Mouse (Mus musculus) midbrain, embryonic 11.5 days (tissue): ENCODE measurements around the gene Rpl39l. TPM values are rescaled to one million over a fixed set of nuclear protein-coding genes. Genes with fewer than 3 reads are reported as not detected.
A peak's percentile ranks its signal among the peaks of the same experiment; 100 is the strongest.
"Not testable (repeated sequence)": the region's sequence is repeated elsewhere in the genome, so short reads cannot be mapped to it uniquely, and the experiment has no call there.

Experiments
- ATAC-seq: fragments of 200-750 bp; cut with Nextera tagmentation; 2 replicates; pipeline ENCODE4 v1.8.0; 2017; ENCODE audit warnings: moderate TSS enrichment, moderate library complexity; ENCODE audit not compliant: low FRiP score
- DNase-seq: peaks from one replicate; pipeline ENCODE4 v3.0.0; 2015; ENCODE audit warnings: low spot score; ENCODE audit errors: missing footprints
- H3K27ac ChIP-seq: fragments of 300-500 bp; sonication (generic); 2 replicates; pipeline ENCODE4 v1.5.1; 2014; ENCODE audit warnings: low read depth, low read length
- H3K27me3 ChIP-seq: fragments of 300-500 bp; sonication (generic); 2 replicates; pipeline ENCODE4 v1.6.1; 2014; ENCODE audit warnings: mild to moderate bottlenecking, low read length, moderate library complexity, mixed read lengths; ENCODE audit not compliant: control insufficient read depth, insufficient read depth
- H3K36me3 ChIP-seq: fragments of 300-500 bp; sonication (generic); 2 replicates; pipeline ENCODE4 v1.6.1; 2014; ENCODE audit warnings: mild to moderate bottlenecking, low read length, moderate library complexity, mixed read lengths; ENCODE audit not compliant: control insufficient read depth, insufficient read depth
- H3K4me1 ChIP-seq: fragments of 300-500 bp; sonication (generic); 2 replicates; pipeline ENCODE4 v1.6.1; 2014; ENCODE audit warnings: low read length; ENCODE audit not compliant: control insufficient read depth, insufficient read depth
- H3K4me2 ChIP-seq: fragments of 300-500 bp; sonication (generic); 2 replicates; pipeline ENCODE4 v1.6.1; 2014; ENCODE audit warnings: mild to moderate bottlenecking, moderate library complexity
- H3K4me3 ChIP-seq: fragments of 300-500 bp; sonication (generic); 2 replicates; pipeline ENCODE4 v1.5.1; 2014; ENCODE audit warnings: low read depth, low read length
- H3K9ac ChIP-seq: fragments of 300-500 bp; sonication (generic); 2 replicates; pipeline ENCODE4 v1.6.1; 2014; ENCODE audit warnings: low read length
- H3K9me3 ChIP-seq: fragments of 300-500 bp; sonication (generic); 2 replicates; pipeline ENCODE4 v1.6.1; 2016; ENCODE audit warnings: low read length; ENCODE audit not compliant: control insufficient read depth
- WGBS: fragments of 180-500 bp; shearing (Covaris S2); extraction: QIAGEN DNeasy Blood & Tissue Kit; methylation state at CpG from one replicate; pipeline ENCODE4 v1.1.7; 2014; 5-methylcytosine and 5-hydroxymethylcytosine counted together
- polyA plus RNA-seq: library from polyadenylated mRNA; unstranded; fragments of >200 nt; fragmentation: Nextera tagmentation; extraction: Ambion mirVana; gene quantifications from 2 replicates; pipeline ENCODE4 v1.2.1, GENCODE M21; 2014

The Rpl39l gene
- polyA plus RNA-seq, 1 experiment from 2014 or later, result not detected

DNA sequence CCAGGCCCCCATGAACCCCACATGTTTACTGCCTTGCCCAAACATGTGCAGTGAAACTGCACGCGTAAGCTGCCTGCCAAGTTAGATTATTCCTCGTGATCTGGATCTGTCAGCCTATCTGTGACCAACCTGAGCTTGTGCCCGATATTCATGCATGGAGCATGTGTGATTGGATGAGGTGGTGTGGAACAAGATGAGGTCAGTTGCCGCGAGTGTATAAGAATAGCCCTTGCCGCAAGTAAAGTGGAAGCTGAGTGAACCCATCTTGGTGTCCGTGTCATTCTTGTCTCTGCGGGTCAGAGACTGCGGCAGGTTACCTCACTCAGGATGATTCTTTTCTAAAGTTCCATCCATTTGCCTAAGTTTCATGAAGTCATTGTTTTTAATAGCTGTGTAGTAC is 17.4 kb downstream of the Rpl39l start:
- 96% methylated on average over 10 of the region's 10 CpGs for WGBS
- H3K4me3 ChIP-seq, H3K4me2 ChIP-seq, ATAC-seq, H3K27ac ChIP-seq, H3K36me3 ChIP-seq, H3K9me3 ChIP-seq, H3K27me3 ChIP-seq, H3K9ac ChIP-seq, DNase-seq, H3K4me1 ChIP-seq: not testable (repeated sequence)

DNA sequence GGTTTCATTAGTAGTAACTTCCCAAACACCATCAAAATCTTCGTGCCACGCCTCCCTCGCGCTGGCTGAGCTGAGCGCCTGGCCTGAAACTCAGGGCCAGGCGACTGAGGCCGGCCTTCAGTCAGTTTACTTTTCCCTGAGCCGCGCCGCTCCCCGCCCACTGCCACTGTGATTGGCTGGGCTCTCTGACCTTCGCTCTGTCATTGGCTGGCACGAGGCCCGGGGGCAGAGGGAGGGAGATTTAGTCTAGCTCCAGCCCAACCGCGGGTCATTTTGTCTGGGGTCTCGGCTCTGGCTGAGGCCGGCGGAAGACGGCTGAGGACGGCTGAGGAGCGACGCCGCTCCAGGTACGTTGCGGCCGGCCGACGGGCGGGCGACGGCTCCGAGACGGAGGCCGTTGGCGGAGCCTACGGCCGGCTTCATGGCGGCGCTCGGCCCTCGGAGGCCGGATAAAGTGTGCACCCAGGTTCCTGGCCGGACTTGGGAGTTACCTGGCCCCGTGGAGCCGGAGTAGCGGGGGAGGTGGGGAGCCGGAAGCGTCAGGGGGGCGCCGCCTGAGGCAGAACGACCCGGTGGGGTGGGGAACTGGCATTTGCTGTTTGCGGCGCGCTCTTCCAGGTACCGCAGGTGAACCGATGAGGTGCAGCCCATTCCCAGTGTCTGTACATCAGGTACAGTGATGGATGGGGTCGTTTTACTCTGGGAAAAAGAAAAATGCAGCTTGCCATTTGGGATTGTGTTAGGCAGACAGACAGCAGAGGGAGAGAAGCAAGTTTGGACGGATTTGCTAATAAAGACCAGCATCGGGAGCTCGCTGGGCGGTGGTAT is 22.9 kb downstream of the Rpl39l start, which contains the start of gene Atf7ip2:
TSS of gene Atf7ip2 (plus strand) at position 34 of the 828 bp plus-strand sequence.
- ATAC-seq (peak; percentile 100), DNase-seq (peak; percentile 97)
- Histone ChIP-seq H3K9ac (peak within 1 kb of the TSS; percentile 57), H3K27ac (no peak within 1 kb of the TSS), H3K9me3 (no peaks in the 10 kb centered on the region), H3K27me3 (no peaks in the 10 kb centered on the region), H3K36me3 (no peaks in the 10 kb centered on the region), H3K4me1 (no peaks in the 10 kb centered on the region), H3K4me2 (peak within 1 kb of the TSS; percentile 87), H3K4me3 (peak within 1 kb of the TSS; percentile 43)
- WGBS, result under 1% methylated on average over 63 of the region's 63 CpGs

DNA sequence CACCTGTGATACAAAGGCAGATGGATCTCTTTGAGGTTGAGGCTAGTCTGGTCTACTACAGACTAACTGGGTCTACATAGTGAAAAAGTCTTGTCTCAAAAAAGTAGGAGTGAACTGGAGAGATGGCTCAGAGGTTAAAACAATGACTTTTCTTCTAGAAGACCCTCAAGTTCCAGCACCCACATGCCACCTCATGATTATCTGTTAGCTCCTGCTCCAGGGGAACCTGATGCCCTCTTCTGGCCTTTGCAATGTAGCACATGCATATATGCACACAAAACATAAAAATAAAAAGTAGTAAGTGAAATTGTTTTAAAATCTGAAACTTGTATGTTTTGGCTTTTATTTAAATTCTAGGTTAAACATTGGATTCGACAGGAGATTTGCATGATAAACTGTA is 38.8 kb downstream of the Rpl39l start:
- no peak overlapping the region for H3K27ac ChIP-seq
- H3K4me3 ChIP-seq, result no peak overlapping the region
- ATAC-seq (no peak), DNase-seq (no peak)
- H3K9ac ChIP-seq, result no peak overlapping the region
- H3K4me1 ChIP-seq, result no peaks in the 10 kb centered on the region
- H3K36me3 ChIP-seq, result no peaks in the 10 kb centered on the region
- no peaks in the 10 kb centered on the region for H3K9me3 ChIP-seq
- no peak overlapping the region for H3K4me2 ChIP-seq
- H3K27me3 ChIP-seq, result no peaks in the 10 kb centered on the region
- WGBS, result 80% methylated on average over 1 of the region's 1 CpGs

DNA sequence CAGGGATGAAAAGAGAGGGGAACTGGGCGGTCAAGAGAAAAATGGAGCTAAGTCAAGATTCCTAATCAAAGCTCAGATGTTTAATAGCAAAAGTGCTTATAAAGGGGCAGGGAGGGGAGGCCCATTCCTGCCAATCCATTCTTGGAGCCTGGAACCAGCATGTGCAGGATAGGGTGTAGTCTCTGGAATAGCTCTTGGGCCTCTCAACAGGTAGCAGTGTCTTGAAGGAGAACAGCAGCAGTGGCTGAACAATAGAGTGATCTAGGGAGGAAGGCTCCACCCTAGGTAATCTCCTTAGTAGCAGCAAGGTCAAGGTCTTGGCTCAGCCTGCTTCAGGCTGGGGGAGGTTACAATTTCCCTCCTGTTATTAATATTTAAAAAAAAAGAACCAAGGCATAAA is 46.3 kb downstream of the Rpl39l start:
- H3K4me3 ChIP-seq, ATAC-seq, H3K9me3 ChIP-seq, H3K9ac ChIP-seq, H3K27ac ChIP-seq, H3K4me2 ChIP-seq, H3K4me1 ChIP-seq, H3K36me3 ChIP-seq, DNase-seq, H3K27me3 ChIP-seq: not testable (repeated sequence)
- 94% methylated on average over 1 of the region's 1 CpGs for WGBS

DNA sequence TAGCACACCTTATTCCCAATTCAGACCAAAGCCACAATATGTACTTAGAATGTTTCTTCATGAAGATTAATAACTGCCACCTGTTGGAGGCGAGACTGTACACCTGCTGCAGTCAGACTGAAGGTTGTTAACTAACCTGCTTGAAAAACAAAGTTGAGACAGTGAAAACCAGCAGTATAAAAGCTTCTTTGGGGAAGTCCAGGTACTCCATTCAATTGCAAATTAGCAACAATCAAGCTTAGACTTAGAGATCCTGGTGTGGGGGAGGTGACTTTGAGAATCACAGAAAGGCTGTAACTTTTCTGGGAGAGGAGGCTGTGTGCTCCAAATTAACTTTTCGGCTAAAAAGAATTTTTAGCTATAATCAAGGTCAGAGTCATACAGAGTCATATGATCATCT is 47.0 kb downstream of the Rpl39l start:
- not testable (repeated sequence) for H3K4me1 ChIP-seq, DNase-seq, H3K36me3 ChIP-seq, H3K27ac ChIP-seq, H3K9me3 ChIP-seq, H3K4me2 ChIP-seq, H3K4me3 ChIP-seq, ATAC-seq, H3K27me3 ChIP-seq, H3K9ac ChIP-seq
- 91% methylated on average over 2 of the region's 2 CpGs for WGBS

Other genes starting within 250 kb of the Rpl39l start
- gene Grin2a, start 174.7 kb upstream of the Rpl39l start, polyA plus RNA-seq, result 0.33 and 0.44 TPM in 2 replicates
- gene Atf7ip2, start 22.5 kb downstream of the Rpl39l start, polyA plus RNA-seq, result 0.66 and 1.2 TPM in 2 replicates
- gene Emp2, start 143.7 kb downstream of the Rpl39l start, polyA plus RNA-seq, result 3.2 and 4.3 TPM in 2 replicates
- 0.16 and 0.18 TPM in 2 replicates for gene Tekt5, start 225.3 kb downstream of the Rpl39l start, polyA plus RNA-seq
- gene Nubp1, start 241.7 kb downstream of the Rpl39l start, polyA plus RNA-seq, result 66.5 and 71.8 TPM in 2 replicates